Mouse (Mus musculus) heart, postnatal 0 days (tissue): Measurements from ENCODE around the gene Gm14434. TPM values are rescaled to one million over a fixed set of nuclear protein-coding genes. Genes with fewer than 3 reads are reported as not detected.
"Not testable (repeated sequence)": the region's sequence is repeated elsewhere in the genome, so short reads cannot be mapped to it uniquely, and the experiment has no call there.

ENCODE experiments used
- ATAC-seq: fragments of 200-750 bp; cut with Nextera tagmentation; 2 replicates; pipeline ENCODE4 v1.8.0; 2017; ENCODE audit warnings: low read depth, moderate number of reproducible peaks, moderate library complexity; ENCODE audit not compliant: insufficient read depth
- DNase-seq: peaks from one replicate; pipeline ENCODE4 v3.0.0-alpha.2; 2016; ENCODE audit warnings: low spot score
- H3K27ac ChIP-seq: fragments of 300-500 bp; sonication (generic); 2 replicates; pipeline ENCODE4 v1.5.1; 2014; ENCODE audit warnings: low read depth, mild to moderate bottlenecking
- H3K27me3 ChIP-seq: fragments of 300-500 bp; sonication (generic); 2 replicates; pipeline ENCODE4 v1.6.1; 2014; ENCODE audit warnings: low read length, mixed read lengths; ENCODE audit not compliant: control insufficient read depth, insufficient read depth
- H3K36me3 ChIP-seq: fragments of 300-500 bp; sonication (generic); replicated peaks from 2 replicates; pipeline ENCODE4 v1.6.1; 2014; ENCODE audit warnings: low read length, mixed read lengths; ENCODE audit not compliant: control insufficient read depth, insufficient read depth
- H3K4me1 ChIP-seq: fragments of 300-500 bp; sonication (generic); 2 replicates; pipeline ENCODE4 v1.6.1; 2014; ENCODE audit warnings: antibody characterized with exemption; ENCODE audit not compliant: control insufficient read depth, insufficient read depth
- H3K4me2 ChIP-seq: fragments of 300-500 bp; sonication (generic); 2 replicates; pipeline ENCODE4 v1.6.1; 2014; ENCODE audit warnings: low read depth, mild to moderate bottlenecking, low read length, moderate library complexity
- H3K4me3 ChIP-seq: fragments of 300-500 bp; sonication (generic); 2 replicates; pipeline ENCODE4 v1.5.1; 2014; ENCODE audit warnings: low read depth, low read length
- H3K9ac ChIP-seq: fragments of 300-500 bp; sonication (generic); replicated peaks from 2 replicates; pipeline ENCODE4 v1.6.1; 2014; ENCODE audit warnings: low read depth, low read length, mixed read lengths
- H3K9me3 ChIP-seq: fragments of 300-500 bp; sonication (generic); replicated peaks from 2 replicates; pipeline ENCODE4 v1.6.1; 2016; ENCODE audit warnings: low read length; ENCODE audit not compliant: control insufficient read depth
- WGBS: fragments of 180-500 bp; shearing (Covaris S2); extraction: QIAGEN DNeasy Blood & Tissue Kit; methylation state at CpG from one replicate; pipeline ENCODE4 v1.1.7; 2014; 5-methylcytosine and 5-hydroxymethylcytosine counted together
- polyA plus RNA-seq: library from polyadenylated mRNA; unstranded; fragments of >200 nt; fragmentation: Nextera tagmentation; extraction: Ambion mirVana; gene quantifications from 2 replicates; pipeline ENCODE4 v1.2.1, GENCODE M21; 2015
- total RNA-seq: library from RNA; depleted of rRNA; stranded (reverse); fragments of >200 nt; gene quantifications from 2 replicates; pipeline ENCODE4 v1.2.3, GENCODE M21; 2014; ENCODE audit warnings: low replicate concordance; rRNA removed

The Gm14434 gene
- total RNA-seq (4.6 TPM in 1 of 2 replicates, not detected in the other), polyA plus RNA-seq (5.1 and 18.1 TPM in 2 replicates)

DNA sequence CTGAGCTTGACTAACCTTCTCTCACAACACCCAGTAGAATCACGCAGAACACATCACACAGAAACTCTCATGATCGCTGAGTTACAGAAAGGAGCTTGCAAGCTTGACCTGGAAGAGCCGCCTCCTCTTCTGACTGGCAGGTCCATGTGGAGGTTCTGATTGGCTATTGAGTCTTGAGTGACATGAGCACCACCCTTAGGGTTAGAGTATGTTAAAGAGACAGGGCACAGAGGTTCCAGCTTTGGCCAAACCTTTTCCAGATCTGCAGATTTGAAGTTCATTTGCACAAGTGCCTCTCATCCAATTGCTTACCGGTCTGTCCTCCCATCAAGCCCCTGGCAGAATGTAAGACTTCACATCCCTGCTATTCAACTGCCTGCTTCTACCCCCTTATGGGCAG lies at the start of gene Gm14434:
TSS of gene Gm14434 (minus strand) at position 101 of the 400 bp plus-strand sequence.
- not testable (repeated sequence) for H3K27me3 ChIP-seq, H3K4me2 ChIP-seq, H3K9ac ChIP-seq, H3K9me3 ChIP-seq, H3K4me1 ChIP-seq, ATAC-seq, H3K36me3 ChIP-seq, H3K27ac ChIP-seq, DNase-seq, H3K4me3 ChIP-seq
- no CpG with 5 or more reads among the region's 4 CpGs for WGBS

DNA sequence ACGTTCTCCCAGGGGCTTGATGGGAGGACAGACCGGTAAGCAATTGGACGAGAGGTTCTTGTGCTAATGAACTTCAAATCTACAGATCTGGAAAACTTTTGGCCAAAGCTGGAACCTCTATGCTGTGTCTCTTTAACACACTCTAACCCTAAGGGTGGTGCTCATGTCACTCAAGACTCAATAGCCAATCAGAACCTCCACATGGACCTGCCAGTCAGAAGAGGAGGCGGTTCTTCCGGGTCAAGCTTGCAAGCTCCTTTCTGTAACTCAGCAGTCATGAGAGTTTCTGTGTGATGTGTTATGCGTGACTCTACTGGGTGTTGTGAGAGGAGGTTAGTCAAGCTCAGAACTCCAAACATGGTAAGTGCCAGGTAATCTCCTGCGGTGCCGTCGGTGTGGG lies 34.2 kb upstream of the Gm14434 start, which contains the start of gene Zfp967:
TSS of gene Zfp967 (plus strand) at position 301 of the 400 bp plus-strand sequence.
- H3K27me3 ChIP-seq, H3K9ac ChIP-seq, DNase-seq, H3K27ac ChIP-seq, ATAC-seq, H3K9me3 ChIP-seq, H3K36me3 ChIP-seq, H3K4me1 ChIP-seq, H3K4me2 ChIP-seq, H3K4me3 ChIP-seq: not testable (repeated sequence)
- WGBS, result no CpG with 5 or more reads among the region's 9 CpGs

DNA sequence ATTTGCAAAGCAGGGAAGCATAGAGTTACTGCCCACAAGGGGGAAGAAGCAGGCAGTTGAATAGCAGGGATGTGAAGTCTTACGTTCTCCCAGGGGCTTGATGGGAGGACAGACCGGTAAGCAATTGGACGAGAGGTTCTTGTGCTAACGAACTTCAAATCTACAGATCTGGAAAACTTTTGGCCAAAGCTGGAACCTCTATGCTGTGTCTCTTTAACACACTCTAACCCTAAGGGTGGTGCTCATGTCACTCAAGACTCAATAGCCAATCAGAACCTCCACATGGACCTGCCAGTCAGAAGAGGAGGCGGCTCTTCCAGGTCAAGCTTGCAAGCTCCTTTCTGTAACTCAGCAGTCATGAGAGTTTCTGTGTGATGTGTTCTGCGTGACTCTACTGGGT lies 63.3 kb downstream of the Gm14434 start, which contains the start of gene Gm14435:
TSS of gene Gm14435 (plus strand) at position 301 of the 400 bp plus-strand sequence.
- not testable (repeated sequence) for H3K4me3 ChIP-seq, DNase-seq, H3K4me2 ChIP-seq, H3K27me3 ChIP-seq, H3K36me3 ChIP-seq, H3K9ac ChIP-seq, H3K9me3 ChIP-seq, H3K27ac ChIP-seq, H3K4me1 ChIP-seq, ATAC-seq
- no CpG with 5 or more reads among the region's 6 CpGs for WGBS

Other genes with a start within 250 kb of the Gm14434 start
- gene Gm11009, start 167.3 kb downstream of the Gm14434 start, total RNA-seq, result not detected in 2 replicates
- gene Gm11009, start 167.3 kb downstream of the Gm14434 start, polyA plus RNA-seq, result not detected in 2 replicates
- 5.9 TPM in 1 of 2 replicates, not detected in the other for gene Gm14435, start 63.2 kb downstream of the Gm14434 start, total RNA-seq
- 10.3 and 11.2 TPM in 2 replicates for gene Gm14435, start 63.2 kb downstream of the Gm14434 start, polyA plus RNA-seq
- gene Zfp967, start 34.3 kb upstream of the Gm14434 start, total RNA-seq, result 15.3 TPM in 1 of 2 replicates, not detected in the other
- not detected in 2 replicates for gene Zfp967, start 34.3 kb upstream of the Gm14434 start, polyA plus RNA-seq
- gene Gm14308, start 149.6 kb upstream of the Gm14434 start, total RNA-seq, result 33.2 TPM in 1 of 2 replicates, not detected in the other
- 1.7 and 13.8 TPM in 2 replicates for gene Gm14308, start 149.6 kb upstream of the Gm14434 start, polyA plus RNA-seq
- 6.1 and 11.8 TPM in 2 replicates for gene Zfp973, start 183.7 kb upstream of the Gm14434 start, total RNA-seq
- 6.1 and 7.2 TPM in 2 replicates for gene Zfp973, start 183.7 kb upstream of the Gm14434 start, polyA plus RNA-seq
- 17.0 and 21.6 TPM in 2 replicates for gene Gm14305, start 221.5 kb upstream of the Gm14434 start, total RNA-seq
- 20.0 and 21.7 TPM in 2 replicates for gene Gm14305, start 221.5 kb upstream of the Gm14434 start, polyA plus RNA-seq